Mouse (Mus musculus): ENCODE measurements around the gene Fam162a.

- TF ChIP-seq CTCF (IDR thresholded peaks at IDR 0.05; ENCODE audit: insufficient read depth, low read length) (no peak), POLR2A (IDR thresholded peaks at IDR 0.05; ENCODE audit: borderline replicate concordance, extremely low read depth, low read depth, low read length) (no peak)
These were observed 13.4 kb downstream of the Fam162a start for GRCm38 (mm10) chr16:36057933-36058475.
